Mouse (Mus musculus) thymus, adult 2 months (tissue): ENCODE results near the gene Bdkrb1.

Source experiments
- CTCF ChIP-seq: fragments of 200-500 bp; IDR thresholded peaks from 2 replicates; pipeline ENCODE4 v1.5.1; 2012; ENCODE audit warnings: mild to moderate bottlenecking, control low read depth, low read length, moderate library complexity, borderline replicate concordance; ENCODE audit not compliant: control insufficient read depth, poor library complexity, insufficient read depth; ENCODE audit errors: extremely low read depth
- POLR2A ChIP-seq: fragments of 200-500 bp; IDR thresholded peaks from 2 replicates; pipeline ENCODE4 v1.6.1; 2012; ENCODE audit warnings: mild to moderate bottlenecking, low read length, control low read depth, moderate library complexity; ENCODE audit not compliant: control insufficient read depth, poor library complexity, insufficient read depth; ENCODE audit errors: extremely low read depth

DNA sequence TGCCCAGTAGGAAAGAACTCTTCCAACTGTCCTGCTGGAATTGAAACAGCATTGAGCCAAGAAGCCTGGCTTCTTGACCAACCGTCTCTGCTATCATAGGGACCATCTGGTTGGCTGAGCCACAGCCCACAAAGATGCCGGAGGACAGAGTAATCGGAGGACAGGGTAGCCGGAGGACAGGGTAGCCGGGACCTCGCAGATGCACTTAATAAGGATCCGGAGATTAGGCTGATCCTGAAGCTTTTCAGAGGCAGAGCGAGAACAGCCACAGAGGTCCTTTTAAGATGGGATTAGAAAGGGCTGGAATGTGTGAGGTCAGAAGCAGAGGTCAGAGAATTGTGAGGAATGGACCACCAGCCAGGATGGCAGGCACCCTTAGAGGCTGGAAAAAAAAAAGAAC lies 2.3 kb downstream of the Bdkrb1 start:
- TF ChIP-seq CTCF (no peak), POLR2A (no peak)
